Mouse (Mus musculus): ENCODE results near the gene Ptprk. TPM values are rescaled to one million over a fixed set of nuclear protein-coding genes. Genes with fewer than 3 reads are reported as not detected.

The Ptprk gene
- polyA plus RNA-seq, 1 experiment from 2014 or later, result 17.3 TPM

- ATAC-seq (ENCODE audit: low FRiP score) (no peak), DNase-seq (ENCODE audit: low spot score, missing footprints) (no peak)
- 95% methylated on average over 5 of the region's 5 CpGs for WGBS
- Histone ChIP-seq H3K27me3 (ENCODE audit: control insufficient read depth, insufficient read depth, low read length) (no peaks in the 10 kb centered on the region), H3K4me3 (ENCODE audit: low read depth, low read length) (no peak overlapping the region), H3K4me1 (ENCODE audit: control insufficient read depth, insufficient read depth, low read length) (no peaks in the 10 kb centered on the region), H3K27ac (ENCODE audit: low read depth, low read length) (no peak overlapping the region), H3K4me2 (no peak overlapping the region), H3K9ac (ENCODE audit: low read length) (no peak overlapping the region), H3K9me3 (ENCODE audit: control insufficient read depth, low read length) (no peaks in the 10 kb centered on the region), H3K36me3 (ENCODE audit: control insufficient read depth, insufficient read depth, low read length) (no peaks in the 10 kb centered on the region)
These were observed 493.4 kb downstream of the Ptprk start for GRCm38 (mm10) chr10:28568047-28568446.

- no peaks in the 10 kb centered on the region for H3K9me3 ChIP-seq (ENCODE audit: control insufficient read depth, low read length)
- no peak overlapping the region for H3K27ac ChIP-seq (ENCODE audit: low read depth, low read length)
- no peak overlapping the region for H3K4me2 ChIP-seq
- no peaks in the 10 kb centered on the region for H3K27me3 ChIP-seq (ENCODE audit: control insufficient read depth, insufficient read depth, low read length)
- no peaks in the 10 kb centered on the region; the same call in 1 of the 2 replicates for H3K36me3 ChIP-seq (ENCODE audit: control insufficient read depth, insufficient read depth, low read length)
- H3K4me1 ChIP-seq (ENCODE audit: control insufficient read depth, insufficient read depth, low read length), result no peaks in the 10 kb centered on the region
- DNase-seq (ENCODE audit: low spot score, missing footprints) (no peak), ATAC-seq (ENCODE audit: low FRiP score) (no peak)
- WGBS, result 86% methylated on average over 5 of the region's 5 CpGs
- H3K9ac ChIP-seq (ENCODE audit: low read length), result no peak overlapping the region
- no peak overlapping the region for H3K4me3 ChIP-seq (ENCODE audit: low read depth, low read length)
These were observed 505.0 kb downstream of the Ptprk start for GRCm38 (mm10) chr10:28579596-28579995.

- H3K36me3 ChIP-seq (ENCODE audit: control insufficient read depth, insufficient read depth, low read length), result no peaks in the 10 kb centered on the region
- no peak overlapping the region for H3K4me3 ChIP-seq (ENCODE audit: low read depth, low read length)
- H3K27ac ChIP-seq (ENCODE audit: low read depth, low read length), result no peak overlapping the region
- H3K9ac ChIP-seq (ENCODE audit: low read length), result no peak overlapping the region
- no peak for ATAC-seq (ENCODE audit: low FRiP score)
- WGBS, result 59% methylated on average over 4 of the region's 4 CpGs
- H3K9me3 ChIP-seq (ENCODE audit: control insufficient read depth, low read length), result no peaks in the 10 kb centered on the region
- no peaks in the 10 kb centered on the region for H3K27me3 ChIP-seq (ENCODE audit: control insufficient read depth, insufficient read depth, low read length)
- H3K4me1 ChIP-seq (ENCODE audit: control insufficient read depth, insufficient read depth, low read length), result no peaks in the 10 kb centered on the region
- no peak for DNase-seq (ENCODE audit: low spot score, missing footprints)
- H3K4me2 ChIP-seq, result no peak overlapping the region
These were observed 512.0 kb downstream of the Ptprk start for GRCm38 (mm10) chr10:28586565-28587138.

GRCm38 (mm10) chr10:28588401-28588800 lies 513.8 kb downstream of the Ptprk start:
- H3K9me3 ChIP-seq (ENCODE audit: control insufficient read depth, low read length), result no peaks in the 10 kb centered on the region
- WGBS, result 87% methylated on average over 4 of the region's 4 CpGs
- ATAC-seq (ENCODE audit: low FRiP score) (no peak), DNase-seq (ENCODE audit: low spot score, missing footprints) (no peak)
- no peak overlapping the region for H3K4me3 ChIP-seq (ENCODE audit: low read depth, low read length)
- H3K9ac ChIP-seq (ENCODE audit: low read length), result no peak overlapping the region
- no peaks in the 10 kb centered on the region for H3K27me3 ChIP-seq (ENCODE audit: control insufficient read depth, insufficient read depth, low read length)
- no peaks in the 10 kb centered on the region for H3K4me1 ChIP-seq (ENCODE audit: control insufficient read depth, insufficient read depth, low read length)
- no peaks in the 10 kb centered on the region for H3K36me3 ChIP-seq (ENCODE audit: control insufficient read depth, insufficient read depth, low read length)
- H3K27ac ChIP-seq (ENCODE audit: low read depth, low read length), result no peak overlapping the region
- no peak overlapping the region for H3K4me2 ChIP-seq

GRCm38 (mm10) chr10:28590822-28591221 lies 516.2 kb downstream of the Ptprk start:
- 93% methylated on average over 3 of the region's 3 CpGs for WGBS
- H3K4me1 ChIP-seq (ENCODE audit: control insufficient read depth, insufficient read depth, low read length), result no peaks in the 10 kb centered on the region
- no peak overlapping the region for H3K4me2 ChIP-seq
- no peak overlapping the region for H3K4me3 ChIP-seq (ENCODE audit: low read depth, low read length)
- ATAC-seq (ENCODE audit: low FRiP score) (no peak), DNase-seq (ENCODE audit: low spot score, missing footprints) (no peak)
- H3K9me3 ChIP-seq (ENCODE audit: control insufficient read depth, low read length), result no peaks in the 10 kb centered on the region
- H3K36me3 ChIP-seq (ENCODE audit: control insufficient read depth, insufficient read depth, low read length), result no peaks in the 10 kb centered on the region
- no peak overlapping the region for H3K9ac ChIP-seq (ENCODE audit: low read length)
- H3K27me3 ChIP-seq (ENCODE audit: control insufficient read depth, insufficient read depth, low read length), result no peaks in the 10 kb centered on the region
- no peak overlapping the region for H3K27ac ChIP-seq (ENCODE audit: low read depth, low read length)

- Histone ChIP-seq H3K9me3 (ENCODE audit: control insufficient read depth, low read length) (no peaks in the 10 kb centered on the region), H3K9ac (ENCODE audit: low read length) (no peak overlapping the region), H3K36me3 (ENCODE audit: control insufficient read depth, insufficient read depth, low read length) (no peaks in the 10 kb centered on the region), H3K4me2 (no peak overlapping the region), H3K4me1 (ENCODE audit: control insufficient read depth, insufficient read depth, low read length) (no peaks in the 10 kb centered on the region), H3K27me3 (ENCODE audit: control insufficient read depth, insufficient read depth, low read length) (no peaks in the 10 kb centered on the region), H3K27ac (ENCODE audit: low read depth, low read length) (no peak overlapping the region), H3K4me3 (ENCODE audit: low read depth, low read length) (no peak overlapping the region)
- no peak for ATAC-seq (ENCODE audit: low FRiP score)
- DNase-seq (ENCODE audit: low spot score, missing footprints), result no peak
- 72% methylated on average over 3 of the region's 4 CpGs for WGBS
These were observed 519.1 kb downstream of the Ptprk start for GRCm38 (mm10) chr10:28593566-28594292.

- Histone ChIP-seq H3K9ac (ENCODE audit: low read length) (no peak overlapping the region), H3K9me3 (ENCODE audit: control insufficient read depth, low read length) (no peaks in the 10 kb centered on the region), H3K27me3 (ENCODE audit: control insufficient read depth, insufficient read depth, low read length) (no peaks in the 10 kb centered on the region), H3K4me2 (no peak overlapping the region), H3K4me1 (ENCODE audit: control insufficient read depth, insufficient read depth, low read length) (no peaks in the 10 kb centered on the region), H3K4me3 (ENCODE audit: low read depth, low read length) (no peak overlapping the region), H3K27ac (ENCODE audit: low read depth, low read length) (no peak overlapping the region), H3K36me3 (ENCODE audit: control insufficient read depth, insufficient read depth, low read length) (no peaks in the 10 kb centered on the region)
- WGBS, result 94% methylated on average over 3 of the region's 3 CpGs
- ATAC-seq (ENCODE audit: low FRiP score), result no peak
- DNase-seq (ENCODE audit: low spot score, missing footprints), result no peak
These were observed 522.3 kb downstream of the Ptprk start for GRCm38 (mm10) chr10:28596897-28597296.

GRCm38 (mm10) chr10:28609136-28609535 lies 534.5 kb downstream of the Ptprk start:
- no peak overlapping the region for H3K27ac ChIP-seq (ENCODE audit: low read depth, low read length)
- no peak overlapping the region for H3K4me2 ChIP-seq
- H3K9me3 ChIP-seq (ENCODE audit: control insufficient read depth, low read length), result no peaks in the 10 kb centered on the region
- H3K4me3 ChIP-seq (ENCODE audit: low read depth, low read length), result no peak overlapping the region
- H3K36me3 ChIP-seq (ENCODE audit: control insufficient read depth, insufficient read depth, low read length), result no peaks in the 10 kb centered on the region
- 81% methylated on average over 3 of the region's 3 CpGs for WGBS
- no peaks in the 10 kb centered on the region for H3K4me1 ChIP-seq (ENCODE audit: control insufficient read depth, insufficient read depth, low read length)
- H3K9ac ChIP-seq (ENCODE audit: low read length), result no peak overlapping the region
- ATAC-seq (ENCODE audit: low FRiP score), result no peak
- no peak for DNase-seq (ENCODE audit: low spot score, missing footprints)
- no peaks in the 10 kb centered on the region for H3K27me3 ChIP-seq (ENCODE audit: control insufficient read depth, insufficient read depth, low read length)

- WGBS, result 84% methylated on average over 2 of the region's 2 CpGs
- ATAC-seq (ENCODE audit: low FRiP score) (no peak), DNase-seq (ENCODE audit: low spot score, missing footprints) (no peak)
- Histone ChIP-seq H3K4me3 (ENCODE audit: low read depth, low read length) (no peak overlapping the region), H3K27me3 (ENCODE audit: control insufficient read depth, insufficient read depth, low read length) (no peaks in the 10 kb centered on the region), H3K27ac (ENCODE audit: low read depth, low read length) (no peak overlapping the region), H3K4me2 (no peak overlapping the region), H3K36me3 (ENCODE audit: control insufficient read depth, insufficient read depth, low read length) (no peaks in the 10 kb centered on the region), H3K4me1 (ENCODE audit: control insufficient read depth, insufficient read depth, low read length) (no peaks in the 10 kb centered on the region), H3K9me3 (ENCODE audit: control insufficient read depth, low read length) (no peaks in the 10 kb centered on the region), H3K9ac (ENCODE audit: low read length) (no peak overlapping the region)
These were observed 539.8 kb downstream of the Ptprk start for GRCm38 (mm10) chr10:28614396-28614795.
